Mouse (Mus musculus) cerebellum, adult 2 months (tissue): ENCODE results near the gene Fgfrl1. TPM values are rescaled to one million over a fixed set of nuclear protein-coding genes. Genes with fewer than 3 reads are reported as not detected.

ENCODE experiments used
- DNase-seq, 2 experiments: peaks; one replicate each; pipeline ENCODE4 v3.0.0; 2021
- H3K27ac ChIP-seq: fragments of 200-500 bp; 2 replicates; pipeline ENCODE4 v1.5.1; 2012; ENCODE audit warnings: low read length, control low read depth, inconsistent platforms; ENCODE audit not compliant: insufficient read depth
- H3K27me3 ChIP-seq: fragments of 200-500 bp; 2 replicates; pipeline ENCODE4 v1.6.1; 2012; ENCODE audit warnings: inconsistent platforms, mild to moderate bottlenecking, low read length, moderate library complexity; ENCODE audit not compliant: control insufficient read depth, insufficient read depth
- H3K4me1 ChIP-seq: fragments of 200-500 bp; 2 replicates; pipeline ENCODE4 v1.6.1; 2011; ENCODE audit warnings: low read length; ENCODE audit not compliant: control insufficient read depth, insufficient read depth
- H3K4me3 ChIP-seq: fragments of 200-500 bp; replicated peaks from 2 replicates; pipeline ENCODE3; 2011; ENCODE audit warnings: mild to moderate bottlenecking, low read depth, low read length, control low read depth; ENCODE audit not compliant: insufficient read depth
- CTCF ChIP-seq: fragments of 200-500 bp; IDR thresholded peaks from 2 replicates; pipeline ENCODE4 v1.5.1; 2011; ENCODE audit warnings: low read depth, mild to moderate bottlenecking, control low read depth, low read length, moderate library complexity, borderline replicate concordance; ENCODE audit not compliant: insufficient read depth
- POLR2A ChIP-seq: fragments of 200-500 bp; IDR thresholded peaks from 2 replicates; pipeline ENCODE4 v1.6.1; 2011; ENCODE audit warnings: low read length, control low read depth, borderline replicate concordance; ENCODE audit not compliant: insufficient read depth
- WGBS: fragments of 180-500 bp; shearing (Covaris S2); methylation state at CpG from one replicate; pipeline ENCODE4 v1.1.7; 2018; 5-methylcytosine and 5-hydroxymethylcytosine counted together
- polyA plus RNA-seq: library from polyadenylated mRNA; depleted of rRNA; stranded (reverse); fragments of >200 nt; gene quantifications from 2 replicates; pipeline ENCODE4 v1.2.3, GENCODE M21; 2012

The Fgfrl1 gene
- polyA plus RNA-seq, 1 experiment: 35.8 TPM

- H3K4me1 ChIP-seq: peaks cover 15% of the 10 kb centered on the region
- no peak overlapping the region for H3K4me3 ChIP-seq
- DNase-seq: peak in 1 of 2 experiments; percentile 7
- H3K27me3 ChIP-seq: no peaks in the 10 kb centered on the region
- WGBS: 64% methylated on average over 1 of the region's 1 CpGs
- H3K27ac ChIP-seq: no peak overlapping the region
- TF ChIP-seq POLR2A (no peak), CTCF (no peak)
Observed at GRCm38 (mm10) chr5:108658611-108659010, 33.6 kb upstream of the Fgfrl1 start.

DNA sequence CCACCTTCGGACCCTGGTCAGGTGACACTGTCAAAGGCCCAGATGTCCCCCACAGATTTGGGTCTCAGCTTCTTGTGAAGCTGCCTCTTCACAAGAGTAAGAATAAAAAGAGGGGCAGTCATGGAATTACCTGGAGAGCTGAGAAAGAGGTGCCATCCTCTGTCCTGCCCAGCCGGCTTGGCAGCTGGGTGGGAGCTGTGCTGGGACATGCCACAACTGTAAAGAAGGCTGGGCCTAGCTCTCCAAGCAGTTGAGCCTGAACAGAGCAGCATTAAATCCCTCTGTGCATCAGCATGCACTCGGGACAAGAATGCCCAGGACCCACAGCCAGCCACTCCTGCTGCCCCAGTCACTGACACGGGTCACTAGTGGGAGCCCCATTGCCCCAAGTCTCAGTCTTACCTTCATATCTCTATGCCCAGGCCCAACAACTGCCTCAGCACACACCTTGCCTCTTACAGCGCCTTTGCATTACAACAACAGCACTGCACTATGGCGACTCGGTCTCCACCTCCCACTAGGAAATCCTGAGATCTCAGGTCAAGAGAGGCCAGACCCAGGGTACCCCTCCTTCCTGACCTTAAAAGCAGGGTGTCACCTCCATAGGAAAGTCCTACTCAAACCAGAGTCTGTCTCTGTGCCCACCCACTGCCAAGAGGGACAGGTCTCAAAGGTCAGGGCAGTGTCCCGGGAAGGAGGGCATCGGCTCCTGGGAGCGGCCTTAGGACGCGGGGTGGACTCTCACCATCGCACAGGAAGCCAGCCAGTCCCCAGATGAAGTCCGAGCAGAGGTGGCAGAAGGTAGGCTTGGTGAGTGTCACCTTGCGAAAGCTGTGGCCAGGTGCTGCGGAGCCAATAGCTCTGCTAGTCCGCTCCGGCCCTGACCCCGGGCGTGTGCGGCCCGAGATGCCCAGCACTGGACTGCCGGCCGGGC lies 32.2 kb upstream of the Fgfrl1 start, which contains the start of gene Idua:
Gene Idua, plus strand, starts transcription at position 634 of the 934 bp plus-strand sequence.
- TF ChIP-seq CTCF: no peak
- no peak for TF ChIP-seq POLR2A
- WGBS: 7% methylated on average over 24 of the region's 24 CpGs
- Histone ChIP-seq H3K4me3 (peak within 1 kb of the TSS; percentile 88), H3K27me3 (no peaks in the 10 kb centered on the region), H3K27ac (peak within 1 kb of the TSS; percentile 16), H3K4me1 (peaks cover 15% of the 10 kb centered on the region)
- peak in 1 of 2 experiments; percentile 28 for DNase-seq

DNA sequence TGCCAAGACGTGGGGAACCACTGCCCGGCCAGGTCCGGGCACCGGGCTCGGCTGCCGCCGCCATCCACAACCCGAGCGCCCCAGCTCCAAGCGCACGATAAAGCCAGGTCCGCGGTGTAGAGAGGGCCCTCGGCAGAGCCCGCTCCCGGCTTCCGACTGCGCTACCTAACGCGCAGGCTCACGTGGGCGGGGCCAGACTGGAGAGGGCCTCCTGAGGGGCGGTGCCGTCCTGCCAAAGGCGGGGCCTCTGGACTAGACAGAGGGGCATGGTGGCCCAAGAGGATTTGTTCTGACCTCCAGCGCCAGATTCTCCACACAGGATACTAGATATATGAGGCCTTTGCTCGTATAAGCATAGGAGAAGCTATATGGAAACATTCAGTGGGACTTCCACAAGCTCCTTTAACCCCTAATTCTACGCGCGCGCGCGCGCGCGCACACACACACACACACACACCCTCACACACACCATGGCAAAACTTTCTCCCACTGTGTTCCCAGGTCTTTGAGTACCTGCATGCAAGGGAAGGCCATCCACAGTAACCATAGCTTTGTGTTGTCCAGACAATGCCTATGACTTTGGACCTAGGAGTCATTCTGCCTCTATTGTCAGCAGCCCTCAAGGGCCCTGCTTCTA lies 31.4 kb upstream of the Fgfrl1 start:
- peak overlapping the region; percentile 88 for H3K4me3 ChIP-seq
- H3K27ac ChIP-seq: peak overlapping the region; percentile 16
- H3K4me1 ChIP-seq: peaks cover 15% of the 10 kb centered on the region
- peak; percentile 82; the same call in 1 of the 2 replicates for TF ChIP-seq POLR2A
- no peak for TF ChIP-seq CTCF
- H3K27me3 ChIP-seq: no peaks in the 10 kb centered on the region
- peak; percentile 91 to 92 for DNase-seq
- 16% methylated on average over 36 of the region's 36 CpGs for WGBS

- H3K27ac ChIP-seq: no peak overlapping the region
- WGBS: 78% methylated on average over 4 of the region's 4 CpGs
- H3K27me3 ChIP-seq: no peaks in the 10 kb centered on the region
- peaks cover 12% of the 10 kb centered on the region for H3K4me1 ChIP-seq
- H3K4me3 ChIP-seq: no peak overlapping the region
- no peak for DNase-seq
- no peak for TF ChIP-seq POLR2A
- no peak for TF ChIP-seq CTCF
Observed at GRCm38 (mm10) chr5:108662772-108663171, 29.4 kb upstream of the Fgfrl1 start.

- no peak for DNase-seq
- H3K27me3 ChIP-seq: no peaks in the 10 kb centered on the region
- TF ChIP-seq POLR2A: no peak
- no peak for TF ChIP-seq CTCF
- H3K4me1 ChIP-seq: peaks cover 6% of the 10 kb centered on the region; the same call in 1 of the 2 replicates
- no peak overlapping the region for H3K27ac ChIP-seq
- WGBS: 46% methylated on average over 3 of the region's 3 CpGs
- no peak overlapping the region for H3K4me3 ChIP-seq
Observed at GRCm38 (mm10) chr5:108665066-108665465, 27.1 kb upstream of the Fgfrl1 start.

- H3K4me3 ChIP-seq: no peak overlapping the region
- 94% methylated on average over 2 of the region's 2 CpGs for WGBS
- no peaks in the 10 kb centered on the region for H3K27me3 ChIP-seq
- TF ChIP-seq CTCF (no peak), POLR2A (no peak)
- H3K4me1 ChIP-seq: peaks cover 7% of the 10 kb centered on the region; the same call in 1 of the 2 replicates
- no peak overlapping the region for H3K27ac ChIP-seq
- DNase-seq: no peak
Observed at GRCm38 (mm10) chr5:108667370-108667769, 24.8 kb upstream of the Fgfrl1 start.

DNA sequence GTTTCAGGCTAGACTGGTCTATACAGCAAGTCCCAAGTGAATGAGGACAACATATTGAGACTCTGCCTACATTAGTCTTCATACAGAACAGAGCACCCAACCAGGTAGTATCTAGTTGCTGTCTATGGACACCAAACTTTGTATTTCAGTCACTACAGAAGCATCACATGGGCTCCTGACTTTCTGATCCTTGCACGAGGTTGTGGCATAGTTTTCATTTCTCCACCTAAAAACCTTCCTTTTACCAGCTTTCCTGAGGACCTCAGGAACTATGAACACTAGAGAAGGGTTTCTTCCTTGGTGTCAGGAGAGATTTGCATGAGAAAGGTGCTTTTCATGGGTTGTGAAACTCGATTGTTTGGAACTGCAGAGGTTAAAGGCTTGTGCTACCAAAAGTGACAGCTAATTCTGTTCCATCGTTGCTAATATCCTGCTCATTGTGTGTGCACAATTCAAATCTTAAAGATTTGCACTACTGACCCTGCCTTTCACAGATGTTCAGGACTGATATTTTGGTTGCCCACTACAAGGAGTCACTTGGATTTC lies 23.7 kb upstream of the Fgfrl1 start:
- peak overlapping the region; percentile 92; the same call in 1 of the 2 replicates for H3K27ac ChIP-seq
- no peak for DNase-seq
- no peak for TF ChIP-seq POLR2A
- TF ChIP-seq CTCF: no peak
- WGBS: 3% methylated on average over 3 of the region's 3 CpGs
- peak overlapping the region; percentile 65 for H3K4me3 ChIP-seq
- H3K27me3 ChIP-seq: no peaks in the 10 kb centered on the region
- peaks cover 7% of the 10 kb centered on the region; the same call in 1 of the 2 replicates for H3K4me1 ChIP-seq
